ENCODE assay signal across 13 mouse cellular contexts in genomic region chr3:50003970-50004683, GRCm38 (mm10).
DNase-seq lines count a peak whose midpoint lies in the region; ATAC-seq and TF ChIP-seq lines count a peak whose summit lies in the region.
"Had no signal": no experiment of that assay in that cellular context is flagged by ENCODE, and none has a peak within 500 bp of the region (broad histone marks: within the 10 kb centered on the region; RNA-seq: fewer than 3 reads in every experiment).

No protein-coding gene starts in this region.

- H3K27ac ChIP-seq in hindbrain, embryonic 15.5 days (replicated peaks): no peak overlapping the region
- H3K27ac ChIP-seq in hindbrain, embryonic 12.5 days: no peak overlapping the region
- H3K27ac ChIP-seq in midbrain, embryonic 11.5 days (ENCODE audit: low read depth, low read length): no peak overlapping the region
- H3K27ac ChIP-seq in midbrain, embryonic 10.5 days (replicated peaks): no peak overlapping the region
- peak overlapping the region; percentile 31; the same call in 1 of the 2 replicates for H3K27ac ChIP-seq in heart, postnatal 0 days (ENCODE audit: low read depth)
- H3K27ac ChIP-seq: limb, embryonic 12.5 days had no signal

- H3K9ac ChIP-seq in hindbrain, embryonic 15.5 days: no peak overlapping the region
- no peak overlapping the region for H3K9ac ChIP-seq in hindbrain, embryonic 12.5 days
- H3K9ac ChIP-seq in midbrain, embryonic 11.5 days (ENCODE audit: low read length): no peak overlapping the region
- H3K9ac ChIP-seq in heart, postnatal 0 days (replicated peaks; ENCODE audit: low read depth, low read length): no peak overlapping the region
- H3K9ac ChIP-seq: limb, embryonic 12.5 days had no signal

- no peak for TF ChIP-seq EP300 in heart, postnatal 0 days (IDR thresholded peaks at IDR 0.05; ENCODE audit: low read depth)

- no peak overlapping the region for H3K4me3 ChIP-seq in hindbrain, embryonic 15.5 days
- no peak overlapping the region for H3K4me3 ChIP-seq in hindbrain, embryonic 12.5 days
- no peak overlapping the region for H3K4me3 ChIP-seq in midbrain, embryonic 11.5 days (ENCODE audit: low read depth, low read length)
- no peak overlapping the region for H3K4me3 ChIP-seq in midbrain, embryonic 10.5 days
- H3K4me3 ChIP-seq in heart, postnatal 0 days (ENCODE audit: low read depth, low read length): no peak overlapping the region
- H3K4me3 ChIP-seq: limb, embryonic 12.5 days; myocyte had no signal

- no peaks in the 10 kb centered on the region for H3K36me3 ChIP-seq in hindbrain, embryonic 15.5 days
- no peaks in the 10 kb centered on the region for H3K36me3 ChIP-seq in hindbrain, embryonic 12.5 days
- H3K36me3 ChIP-seq in midbrain, embryonic 11.5 days (ENCODE audit: control insufficient read depth, insufficient read depth, low read length): no peaks in the 10 kb centered on the region
- no peaks in the 10 kb centered on the region for H3K36me3 ChIP-seq in midbrain, embryonic 10.5 days
- no peaks in the 10 kb centered on the region for H3K36me3 ChIP-seq in heart, postnatal 0 days (replicated peaks; ENCODE audit: control insufficient read depth, insufficient read depth, low read length)
- H3K36me3 ChIP-seq: limb, embryonic 12.5 days had no signal

- TF ChIP-seq CTCF in heart, postnatal 0 days (IDR thresholded peaks at IDR 0.05; ENCODE audit: low read depth): no peak

- H3K27me3 ChIP-seq in hindbrain, embryonic 15.5 days: no peaks in the 10 kb centered on the region
- no peaks in the 10 kb centered on the region for H3K27me3 ChIP-seq in hindbrain, embryonic 12.5 days
- no peaks in the 10 kb centered on the region for H3K27me3 ChIP-seq in midbrain, embryonic 11.5 days (ENCODE audit: control insufficient read depth, insufficient read depth, low read length)
- no peaks in the 10 kb centered on the region for H3K27me3 ChIP-seq in midbrain, embryonic 10.5 days (ENCODE audit: low read depth, poor library complexity, severe bottlenecking)
- H3K27me3 ChIP-seq in heart, postnatal 0 days (ENCODE audit: control insufficient read depth, insufficient read depth, low read length): no peaks in the 10 kb centered on the region
- H3K27me3 ChIP-seq: limb, embryonic 12.5 days had no signal

- ATAC-seq in hindbrain, embryonic 15.5 days (ENCODE audit: low FRiP score, low read depth): peak; percentile 38; the same call in 1 of the 2 replicates
- no peak for ATAC-seq in hindbrain, embryonic 12.5 days (ENCODE audit: low FRiP score)
- ATAC-seq in midbrain, embryonic 11.5 days (ENCODE audit: low FRiP score): 0 out of 2 replicates have a peak, but pooled peaks have one; percentile 35
- no peak for ATAC-seq in heart, postnatal 0 days (ENCODE audit: insufficient read depth, low read depth)
- ATAC-seq: inflammation-experienced regulatory T-cells, adult 6 months had no signal

- H3K9me3 ChIP-seq in hindbrain, embryonic 15.5 days: no peaks in the 10 kb centered on the region
- no peaks in the 10 kb centered on the region for H3K9me3 ChIP-seq in hindbrain, embryonic 12.5 days (replicated peaks)
- H3K9me3 ChIP-seq in midbrain, embryonic 11.5 days (ENCODE audit: control insufficient read depth, low read length): no peaks in the 10 kb centered on the region
- no peaks in the 10 kb centered on the region; the same call in 1 of the 2 replicates for H3K9me3 ChIP-seq in midbrain, embryonic 10.5 days (replicated peaks)
- H3K9me3 ChIP-seq in heart, postnatal 0 days (replicated peaks; ENCODE audit: control insufficient read depth, low read length): no peaks in the 10 kb centered on the region
- H3K9me3 ChIP-seq: limb, embryonic 12.5 days had no signal

- 62% methylated on average over 5 of the region's 5 CpGs for WGBS in hindbrain, embryonic 15.5 days
- WGBS in hindbrain, embryonic 12.5 days: 73% methylated on average over 5 of the region's 5 CpGs
- 61% methylated on average over 5 of the region's 5 CpGs for WGBS in midbrain, embryonic 11.5 days
- WGBS in midbrain, embryonic 10.5 days: 71% methylated on average over 5 of the region's 5 CpGs
- 16% methylated on average over 5 of the region's 5 CpGs for WGBS in heart, postnatal 0 days

- DNase-seq in midbrain, embryonic 11.5 days (ENCODE audit: low spot score, missing footprints): peak; percentile 82
- no peak for DNase-seq in midbrain, embryonic 10.5 days (ENCODE audit: low spot score)
- peak; percentile 8 for DNase-seq in heart, postnatal 0 days (ENCODE audit: low spot score)
- no peak for DNase-seq in testis, postnatal 10 days (ENCODE audit: low spot score)
- DNase-seq in cerebellum, adult 11 months: no peak
- DNase-seq: cerebellum, postnatal 25 days; layer of hippocampus, adult 9-11 months; thymus, postnatal 25 days had no signal

- no peak overlapping the region for H3K4me2 ChIP-seq in hindbrain, embryonic 15.5 days
- H3K4me2 ChIP-seq in hindbrain, embryonic 12.5 days (replicated peaks): no peak overlapping the region
- H3K4me2 ChIP-seq in midbrain, embryonic 11.5 days: no peak overlapping the region
- H3K4me2 ChIP-seq in heart, postnatal 0 days (ENCODE audit: low read depth, low read length): no peak overlapping the region
- H3K4me2 ChIP-seq: limb, embryonic 12.5 days had no signal

- H3K4me1 ChIP-seq in hindbrain, embryonic 15.5 days (replicated peaks): no peaks in the 10 kb centered on the region
- H3K4me1 ChIP-seq in hindbrain, embryonic 12.5 days: no peaks in the 10 kb centered on the region
- H3K4me1 ChIP-seq in midbrain, embryonic 11.5 days (ENCODE audit: control insufficient read depth, insufficient read depth, low read length): no peaks in the 10 kb centered on the region
- no peaks in the 10 kb centered on the region for H3K4me1 ChIP-seq in midbrain, embryonic 10.5 days
- peaks cover 7% of the 10 kb centered on the region; the same call in 1 of the 2 replicates for H3K4me1 ChIP-seq in heart, postnatal 0 days (ENCODE audit: control insufficient read depth, insufficient read depth)
- H3K4me1 ChIP-seq: limb, embryonic 12.5 days had no signal

Comparison
In these comparisons a context has a peak if more than half of its experiments do, and no peak if none do; other contexts are left out.
1. ATAC-seq: peak in hindbrain, embryonic 15.5 days (single experiment) and midbrain, embryonic 11.5 days (single experiment); none in hindbrain, embryonic 12.5 days (single experiment) and heart, postnatal 0 days (single experiment).
2. DNase-seq: peak in midbrain, embryonic 11.5 days (single experiment) and heart, postnatal 0 days (single experiment); none in midbrain, embryonic 10.5 days (single experiment), testis, postnatal 10 days (single experiment) and cerebellum, adult 11 months (single experiment).